Comparison of ENCODE assay signal across 1 mouse cellular context in genomic region chr12:31080890-31081554, GRCm38 (mm10).
TF ChIP-seq lines count a peak whose summit lies in the region.

No protein-coding gene starts in this region.

TF ChIP-seq in MEL, 35 proteins besides CTCF, POLR2A, EP300 and RAD21:
- TF ChIP-seq RCOR1 (IDR thresholded peaks at IDR 0.05; ENCODE audit: low read depth, low read length) (peak; percentile 27; the same call in 1 of the 2 replicates), USF1 (IDR thresholded peaks at IDR 0.05; ENCODE audit: low read depth, low read length) (no peak), ZNF384 (IDR thresholded peaks at IDR 0.05; ENCODE audit: low read depth, low read length) (no peak), ETS1 (IDR thresholded peaks at IDR 0.05; ENCODE audit: low read depth, low read length) (0 out of 2 replicates have a peak, but pooled peaks have one; percentile 22), TCF12 (IDR thresholded peaks at IDR 0.05; ENCODE audit: low read depth, low read length) (peak; percentile 56), GATA1 (IDR thresholded peaks at IDR 0.05; ENCODE audit: low read depth, low read length) (peak; percentile 50; the same call in 1 of the 2 replicates), NELFE (IDR thresholded peaks at IDR 0.05; ENCODE audit: low read depth, low read length) (no peak), HCFC1 (IDR thresholded peaks at IDR 0.05; ENCODE audit: low read depth, low read length) (no peak)
